Mouse (Mus musculus) kidney, adult 2 months (tissue): ENCODE data around the gene Ctbs. TPM values are rescaled to one million over a fixed set of nuclear protein-coding genes. Genes with fewer than 3 reads are reported as not detected.

Experiments used
- DNase-seq: peaks from one replicate; pipeline ENCODE4 v3.0.0; 2021
- H3K27ac ChIP-seq: fragments of 200-500 bp; 2 replicates; pipeline ENCODE4 v1.5.1; 2012; ENCODE audit warnings: low read depth, low read length, control low read depth, inconsistent platforms; ENCODE audit not compliant: insufficient read depth
- H3K27me3 ChIP-seq: fragments of 200-500 bp; replicated peaks from 2 replicates; pipeline ENCODE4 v1.6.1; 2012; ENCODE audit warnings: mild to moderate bottlenecking, moderate library complexity, low read length, inconsistent platforms; ENCODE audit not compliant: control insufficient read depth, insufficient read depth
- H3K36me3 ChIP-seq: fragments of 200-500 bp; 2 replicates; pipeline ENCODE4 v1.6.1; 2012; ENCODE audit warnings: mild to moderate bottlenecking, moderate library complexity, low read length, inconsistent platforms; ENCODE audit not compliant: control insufficient read depth, insufficient read depth
- H3K4me1 ChIP-seq: fragments of 200-500 bp; 2 replicates; pipeline ENCODE4 v1.6.1; 2011; ENCODE audit warnings: low read length; ENCODE audit not compliant: control insufficient read depth, insufficient read depth
- H3K4me3 ChIP-seq: fragments of 200-500 bp; 2 replicates; pipeline ENCODE4 v1.5.1; 2011; ENCODE audit warnings: mild to moderate bottlenecking, low read depth, low read length, control low read depth; ENCODE audit not compliant: insufficient read depth
- CTCF ChIP-seq: fragments of 200-500 bp; conservative IDR thresholded peaks from 2 replicates; pipeline ENCODE4 v1.5.1; 2011; ENCODE audit warnings: low read depth, mild to moderate bottlenecking, control low read depth, low read length, moderate library complexity, mixed read lengths; ENCODE audit not compliant: insufficient read depth, insufficient read length
- POLR2A ChIP-seq: fragments of 200-500 bp; IDR thresholded peaks from one replicate; pipeline ENCODE4 v1.6.1; 2011; ENCODE audit warnings: low read depth, low read length, control low read depth
- WGBS: fragments of 180-500 bp; shearing (Covaris S2); methylation state at CpG from one replicate; pipeline ENCODE4 v1.1.7; 2018; 5-methylcytosine and 5-hydroxymethylcytosine counted together
- polyA plus RNA-seq: library from polyadenylated mRNA; depleted of rRNA; stranded (reverse); fragments of >200 nt; gene quantifications from 2 replicates; pipeline ENCODE4 v1.2.3, GENCODE M21; 2012

Gene Ctbs
- polyA plus RNA-seq, 1 experiment: 10.7 TPM

GRCm38 (mm10) chr3:146486464-146486863, 36.9 kb downstream of the Ctbs start:
- Histone ChIP-seq H3K27ac (no peak overlapping the region), H3K36me3 (no peaks in the 10 kb centered on the region), H3K4me1 (no peaks in the 10 kb centered on the region), H3K4me3 (no peak overlapping the region), H3K27me3 (no peaks in the 10 kb centered on the region)
- 88% methylated on average over 4 of the region's 4 CpGs for WGBS
- no peak for TF ChIP-seq POLR2A
- TF ChIP-seq CTCF: peak; percentile 18; the same call in 1 of the 2 replicates
- peak; percentile 23 for DNase-seq

- Histone ChIP-seq H3K36me3 (no peaks in the 10 kb centered on the region), H3K4me3 (no peak overlapping the region), H3K27ac (no peak overlapping the region), H3K27me3 (no peaks in the 10 kb centered on the region), H3K4me1 (peaks cover 3% of the 10 kb centered on the region; the same call in 1 of the 2 replicates)
- TF ChIP-seq CTCF: no peak
- no peak for TF ChIP-seq POLR2A
- 85% methylated on average over 8 of the region's 8 CpGs for WGBS
- no peak for DNase-seq
These were observed 45.3 kb downstream of the Ctbs start for GRCm38 (mm10) chr3:146494941-146495340.

- H3K4me1 ChIP-seq: peaks cover 14% of the 10 kb centered on the region; the same call in 1 of the 2 replicates
- DNase-seq: no peak
- H3K27ac ChIP-seq: peak overlapping the region; percentile 89
- H3K36me3 ChIP-seq: peaks cover under 1% of the 10 kb centered on the region; the same call in 1 of the 2 replicates
- peak overlapping the region; percentile 71 for H3K4me3 ChIP-seq
- H3K27me3 ChIP-seq: no peaks in the 10 kb centered on the region
- 1% methylated on average over 13 of the region's 13 CpGs for WGBS
- TF ChIP-seq CTCF (no peak), POLR2A (no peak)
These were observed 49.4 kb downstream of the Ctbs start for GRCm38 (mm10) chr3:146498989-146499388.

DNA sequence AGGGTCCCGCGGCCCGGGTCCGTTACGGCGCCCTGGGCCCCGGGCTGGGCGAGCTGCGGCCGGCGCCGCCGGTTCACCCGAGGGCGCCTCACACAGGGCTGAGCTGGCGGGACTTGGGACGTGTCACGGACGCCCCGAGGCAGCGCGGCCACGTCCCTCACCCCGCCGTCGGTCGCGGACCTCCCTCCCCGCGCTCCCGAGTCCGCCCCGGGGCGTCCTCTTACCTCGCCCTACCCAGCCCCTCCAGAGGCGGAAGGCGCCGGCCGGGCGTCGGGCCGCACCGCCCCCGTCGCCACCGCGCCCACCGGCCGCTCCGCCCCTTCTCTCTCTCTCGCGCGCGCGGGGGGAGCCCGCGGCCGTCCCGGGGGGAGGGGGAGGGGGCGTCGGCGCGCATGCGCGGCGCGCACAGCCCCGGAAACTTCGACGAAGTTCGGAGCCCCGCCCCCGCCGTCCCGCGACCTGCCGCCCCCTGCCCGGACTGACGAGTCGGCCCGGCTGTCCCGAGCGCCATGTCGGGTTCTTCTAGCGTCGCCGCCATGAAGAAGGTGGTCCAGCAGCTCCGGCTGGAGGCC, 49.9 kb downstream of the Ctbs start, which contains the start of the genes Spata1 and Gng5:
Gene Spata1, minus strand, starts transcription at position 323 of the 572 bp plus-strand sequence.
Gene Gng5, plus strand, starts transcription at position 377 of the 572 bp plus-strand sequence.
- peak within 1 kb of the TSS; percentile 89 for H3K27ac ChIP-seq
- peaks cover 2% of the 10 kb centered on the region; the same call in 1 of the 2 replicates for H3K36me3 ChIP-seq
- no peaks in the 10 kb centered on the region for H3K27me3 ChIP-seq
- H3K4me1 ChIP-seq: peaks cover 14% of the 10 kb centered on the region; the same call in 1 of the 2 replicates
- peak; percentile 94 for DNase-seq
- no peak for TF ChIP-seq CTCF
- TF ChIP-seq POLR2A: no peak
- H3K4me3 ChIP-seq: peak within 1 kb of the TSS; percentile 95
- under 1% methylated on average over 69 of the region's 88 CpGs for WGBS

DNA sequence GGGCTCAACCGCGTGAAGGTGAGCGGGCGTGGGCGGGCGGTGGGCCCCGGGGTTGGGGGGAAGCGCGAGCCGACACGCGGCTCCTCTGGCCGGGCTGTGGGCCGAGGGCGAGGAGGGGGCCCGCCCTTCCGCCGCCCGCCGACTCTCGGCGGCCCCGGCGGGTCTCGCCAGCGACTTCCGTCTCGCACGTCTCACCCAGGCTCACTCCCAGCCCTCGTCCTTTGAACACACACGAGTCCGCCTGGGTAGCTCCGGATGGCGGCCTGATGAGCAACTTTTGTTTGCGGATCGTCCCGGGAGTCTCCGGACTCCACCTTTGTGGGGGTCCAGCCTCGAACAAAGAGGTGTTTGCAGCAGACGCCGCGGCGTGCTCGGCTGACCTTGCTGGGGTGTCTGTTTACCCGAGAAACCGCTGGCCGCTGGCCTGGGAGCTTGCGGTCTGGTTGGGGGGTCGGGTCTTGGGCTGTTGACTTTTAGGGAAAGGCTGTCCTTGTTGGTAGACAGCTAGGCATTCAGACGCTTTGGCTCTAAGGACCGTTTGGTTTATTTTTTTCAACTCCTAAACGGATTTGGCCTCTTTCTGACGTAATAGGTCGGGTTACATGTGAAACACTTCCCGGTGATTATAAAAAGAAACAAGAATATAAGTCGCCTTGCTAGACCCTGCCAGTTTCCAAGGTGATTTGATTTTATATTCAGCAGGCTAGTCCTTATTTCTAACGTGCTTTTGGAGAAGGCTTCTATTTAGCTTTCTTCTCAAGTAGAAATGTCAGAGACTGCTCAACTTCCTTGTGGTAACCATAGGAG, 50.6 kb downstream of the Ctbs start:
- no peak for TF ChIP-seq CTCF
- no peak for TF ChIP-seq POLR2A
- Histone ChIP-seq H3K4me1 (peaks cover 14% of the 10 kb centered on the region; the same call in 1 of the 2 replicates), H3K4me3 (peak overlapping the region; percentile 95), H3K27me3 (no peaks in the 10 kb centered on the region), H3K27ac (peak overlapping the region; percentile 85), H3K36me3 (peaks cover 2% of the 10 kb centered on the region)
- under 1% methylated on average over 45 of the region's 57 CpGs for WGBS
- peak; percentile 62 for DNase-seq

- Histone ChIP-seq H3K4me1 (peaks cover 14% of the 10 kb centered on the region; the same call in 1 of the 2 replicates), H3K4me3 (peak overlapping the region; percentile 95), H3K27me3 (no peaks in the 10 kb centered on the region), H3K36me3 (peaks cover 6% of the 10 kb centered on the region), H3K27ac (peak overlapping the region; percentile 85; the same call in 1 of the 2 replicates)
- no peak for DNase-seq
- TF ChIP-seq CTCF (no peak), POLR2A (no peak)
- WGBS: under 1% methylated on average over 5 of the region's 5 CpGs
These were observed 51.2 kb downstream of the Ctbs start for GRCm38 (mm10) chr3:146500810-146501201.
